Mouse (Mus musculus): Measurements from ENCODE around the gene Gpsm1. TPM values are rescaled to one million over a fixed set of nuclear protein-coding genes. Genes with fewer than 3 reads are reported as not detected.

Gene Gpsm1
- polyA plus RNA-seq, 1 experiment from 2014 or later, result 61.5 TPM

GRCm38 (mm10) chr2:26324917-26325316 is 9.6 kb downstream of the Gpsm1 start:
- Histone ChIP-seq H3K27me3 (no peaks in the 10 kb centered on the region), H3K4me3 (no peak overlapping the region), H3K9ac (no peak overlapping the region), H3K36me3 (peaks cover 78% of the 10 kb centered on the region), H3K27ac (no peak overlapping the region), H3K9me3 (no peaks in the 10 kb centered on the region), H3K4me1 (peaks cover 6% of the 10 kb centered on the region), H3K4me2 (replicated peaks) (no peak overlapping the region)
- no peak for ATAC-seq (ENCODE audit: low FRiP score, low read depth)
- 73% methylated on average over 2 of the region's 2 CpGs for WGBS

DNA sequence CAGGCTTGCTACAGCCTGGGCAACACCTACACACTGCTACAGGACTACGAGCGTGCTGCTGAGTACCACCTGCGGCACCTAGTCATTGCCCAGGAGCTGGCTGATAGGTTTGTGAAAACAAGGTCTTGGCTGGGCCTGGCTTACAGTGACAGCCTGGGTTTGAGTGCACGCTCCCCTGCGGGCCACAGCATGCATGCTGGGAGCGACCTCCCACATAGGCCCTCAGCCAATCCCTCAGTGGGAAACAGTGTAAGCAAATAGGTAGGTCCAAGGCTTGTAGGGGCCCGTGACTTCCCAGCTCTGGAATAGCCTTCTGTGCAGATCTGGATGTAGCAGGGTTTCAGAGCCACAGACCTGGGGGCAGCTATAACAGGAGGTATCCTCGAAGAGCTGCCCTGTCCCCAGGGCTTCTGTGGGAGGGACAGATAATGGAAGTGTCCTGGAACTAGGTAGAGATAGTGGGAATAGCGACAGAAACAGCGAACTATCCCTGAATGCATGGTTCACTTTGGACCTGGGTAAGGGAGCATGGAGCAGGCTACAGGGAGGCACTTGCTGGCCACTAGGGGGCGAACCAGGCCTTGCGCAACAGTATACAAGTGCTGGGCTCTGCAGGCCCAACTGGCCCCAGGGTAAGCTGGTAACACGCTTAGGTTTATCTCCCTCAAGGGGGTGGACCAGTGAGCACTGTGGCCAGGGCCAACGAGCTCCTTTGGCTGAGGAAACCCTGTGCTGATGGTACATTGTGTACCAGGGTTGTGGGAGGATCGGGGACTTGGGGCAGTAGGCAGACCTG is 10.3 kb downstream of the Gpsm1 start:
- H3K27ac ChIP-seq, result no peak overlapping the region
- H3K4me3 ChIP-seq, result no peak overlapping the region
- H3K9ac ChIP-seq, result no peak overlapping the region
- no peaks in the 10 kb centered on the region for H3K4me1 ChIP-seq
- no peak overlapping the region for H3K4me2 ChIP-seq (replicated peaks)
- ATAC-seq (ENCODE audit: low FRiP score, low read depth), result peak; percentile 51; the same call in 1 of the 2 replicates
- no peaks in the 10 kb centered on the region for H3K27me3 ChIP-seq
- H3K9me3 ChIP-seq, result no peaks in the 10 kb centered on the region
- 69% methylated on average over 15 of the region's 15 CpGs for WGBS
- H3K36me3 ChIP-seq, result peaks cover 82% of the 10 kb centered on the region

DNA sequence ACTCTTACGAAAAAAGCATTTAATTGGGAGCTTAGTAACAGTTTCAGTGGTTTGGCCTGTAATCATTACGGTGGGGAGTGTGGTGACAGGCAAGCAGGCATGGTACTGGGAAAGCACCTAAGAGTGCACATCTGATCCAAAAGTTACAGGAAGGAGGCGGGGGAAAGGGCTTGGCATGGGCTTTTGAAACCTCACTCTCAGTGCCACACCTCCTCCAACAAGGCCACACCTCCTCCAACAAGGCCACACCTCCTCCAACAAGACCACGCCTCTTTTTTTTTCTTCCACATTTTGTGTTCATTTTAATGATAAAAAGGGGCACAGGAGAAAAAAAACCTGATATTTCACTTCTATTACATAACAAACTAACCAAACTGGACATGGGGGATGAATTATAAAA is 12.5 kb downstream of the Gpsm1 start:
- Histone ChIP-seq H3K27ac (no peak overlapping the region), H3K36me3 (peaks cover 91% of the 10 kb centered on the region), H3K4me3 (no peak overlapping the region), H3K4me2 (replicated peaks) (no peak overlapping the region), H3K4me1 (no peaks in the 10 kb centered on the region), H3K9ac (no peak overlapping the region), H3K27me3 (no peaks in the 10 kb centered on the region), H3K9me3 (no peaks in the 10 kb centered on the region)
- no peak for ATAC-seq (ENCODE audit: low FRiP score, low read depth)
- WGBS, result 91% methylated on average over 4 of the region's 4 CpGs

GRCm38 (mm10) chr2:26329402-26329801 is 14.1 kb downstream of the Gpsm1 start:
- Histone ChIP-seq H3K36me3 (peaks cover 77% of the 10 kb centered on the region), H3K9ac (no peak overlapping the region), H3K4me1 (no peaks in the 10 kb centered on the region), H3K4me2 (replicated peaks) (no peak overlapping the region), H3K4me3 (no peak overlapping the region), H3K27ac (no peak overlapping the region), H3K27me3 (no peaks in the 10 kb centered on the region), H3K9me3 (no peaks in the 10 kb centered on the region)
- no peak for ATAC-seq (ENCODE audit: low FRiP score, low read depth)
- 74% methylated on average over 8 of the region's 8 CpGs for WGBS

- no peak overlapping the region for H3K4me2 ChIP-seq (replicated peaks)
- H3K4me3 ChIP-seq, result no peak overlapping the region
- H3K4me1 ChIP-seq, result no peaks in the 10 kb centered on the region
- 0 out of 2 replicates have a peak, but pooled peaks have one; percentile 12 for ATAC-seq (ENCODE audit: low FRiP score, low read depth)
- H3K9ac ChIP-seq, result no peak overlapping the region
- peaks cover 71% of the 10 kb centered on the region for H3K36me3 ChIP-seq
- peak overlapping the region; percentile 3; the same call in 1 of the 2 replicates for H3K27ac ChIP-seq
- 97% methylated on average over 4 of the region's 4 CpGs for WGBS
- H3K27me3 ChIP-seq, result no peaks in the 10 kb centered on the region
- H3K9me3 ChIP-seq, result no peaks in the 10 kb centered on the region
These were observed 14.7 kb downstream of the Gpsm1 start for GRCm38 (mm10) chr2:26330056-26330468.

GRCm38 (mm10) chr2:26330702-26331101 is 15.4 kb downstream of the Gpsm1 start:
- peak; percentile 30; the same call in 1 of the 2 replicates for ATAC-seq (ENCODE audit: low FRiP score, low read depth)
- no peaks in the 10 kb centered on the region for H3K27me3 ChIP-seq
- no peaks in the 10 kb centered on the region for H3K4me1 ChIP-seq
- no peak overlapping the region for H3K4me3 ChIP-seq
- no peaks in the 10 kb centered on the region for H3K9me3 ChIP-seq
- H3K36me3 ChIP-seq, result peaks cover 64% of the 10 kb centered on the region
- no peak overlapping the region for H3K4me2 ChIP-seq (replicated peaks)
- 69% methylated on average over 6 of the region's 6 CpGs for WGBS
- H3K9ac ChIP-seq, result no peak overlapping the region
- H3K27ac ChIP-seq, result no peak overlapping the region

GRCm38 (mm10) chr2:26338302-26339203 is 23.2 kb downstream of the Gpsm1 start:
- H3K36me3 ChIP-seq, result peaks cover 51% of the 10 kb centered on the region
- ATAC-seq (ENCODE audit: low FRiP score, low read depth), result no peak

DNA sequence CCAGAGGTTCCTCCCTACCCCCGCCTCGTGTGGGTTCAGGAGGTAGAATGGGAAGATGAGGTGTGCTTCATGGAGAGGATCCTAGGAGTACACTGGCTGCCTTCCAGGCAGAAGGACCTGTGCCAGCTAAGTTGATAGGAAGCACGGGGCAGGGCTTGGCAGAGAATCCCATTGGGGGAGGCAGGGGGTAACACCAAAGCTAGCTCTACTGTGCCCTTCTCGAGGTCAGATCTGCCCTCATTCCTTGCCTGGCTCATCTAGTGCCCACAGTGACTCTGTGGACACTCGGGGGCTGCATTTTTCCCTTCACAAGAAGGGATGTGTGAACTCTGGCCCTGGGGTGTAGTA is 23.9 kb downstream of the Gpsm1 start:
- no peak overlapping the region for H3K4me2 ChIP-seq (replicated peaks)
- H3K27ac ChIP-seq, result no peak overlapping the region
- ATAC-seq (ENCODE audit: low FRiP score, low read depth), result no peak
- no peak overlapping the region for H3K4me3 ChIP-seq
- no peaks in the 10 kb centered on the region for H3K9me3 ChIP-seq
- H3K9ac ChIP-seq, result no peak overlapping the region
- H3K4me1 ChIP-seq, result no peaks in the 10 kb centered on the region
- WGBS, result 92% methylated on average over 5 of the region's 5 CpGs
- H3K27me3 ChIP-seq, result no peaks in the 10 kb centered on the region
- peaks cover 58% of the 10 kb centered on the region for H3K36me3 ChIP-seq

More at GRCm38 (mm10) chr2:26338302-26339203, 23.2 kb downstream of the Gpsm1 start:
- Histone ChIP-seq H3K4me2 (replicated peaks) (no peak overlapping the region), H3K9me3 (no peaks in the 10 kb centered on the region), H3K9ac (no peak overlapping the region), H3K4me3 (no peak overlapping the region), H3K4me1 (no peaks in the 10 kb centered on the region), H3K27ac (no peak overlapping the region), H3K27me3 (no peaks in the 10 kb centered on the region)
- 86% methylated on average over 9 of the region's 13 CpGs for WGBS

DNA sequence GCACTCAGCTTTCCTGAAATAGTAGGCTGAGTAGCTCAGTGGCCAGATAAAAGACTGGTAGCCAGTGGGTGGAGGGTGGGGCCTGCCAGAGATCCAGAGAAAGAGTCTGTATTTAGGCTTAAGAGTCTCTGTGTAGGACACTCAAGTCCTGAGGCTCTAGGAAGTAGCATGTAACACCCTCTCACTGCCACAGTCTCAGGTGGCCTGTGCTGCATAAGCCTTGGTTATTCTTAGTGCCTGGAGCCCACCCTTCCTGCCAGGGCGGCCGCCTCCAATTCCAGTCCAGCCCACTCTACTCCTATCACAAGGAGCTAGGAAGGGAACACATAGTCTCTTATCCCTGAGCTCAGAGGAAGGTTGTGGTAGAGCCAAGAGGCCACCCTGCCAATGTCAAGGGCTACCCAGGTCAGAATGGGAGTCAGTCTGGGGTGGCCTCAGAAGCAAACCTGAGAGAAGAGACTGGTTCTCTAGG is 26.2 kb downstream of the Gpsm1 start:
- ATAC-seq (ENCODE audit: low FRiP score, low read depth), result no peak

GRCm38 (mm10) chr2:26342044-26342443 is 26.7 kb downstream of the Gpsm1 start:
- H3K4me3 ChIP-seq, result no peak overlapping the region
- peaks cover 86% of the 10 kb centered on the region for H3K36me3 ChIP-seq
- no peaks in the 10 kb centered on the region for H3K27me3 ChIP-seq
- WGBS, result 73% methylated on average over 10 of the region's 10 CpGs
- no peak overlapping the region for H3K4me2 ChIP-seq (replicated peaks)
- H3K4me1 ChIP-seq, result no peaks in the 10 kb centered on the region
- peak; percentile 9; the same call in 1 of the 2 replicates for ATAC-seq (ENCODE audit: low FRiP score, low read depth)
- H3K27ac ChIP-seq, result peak overlapping the region; percentile 39; the same call in 1 of the 2 replicates
- H3K9ac ChIP-seq, result no peak overlapping the region
- H3K9me3 ChIP-seq, result no peaks in the 10 kb centered on the region

More for the DNA sequence above, 26.2 kb downstream of the Gpsm1 start:
- Histone ChIP-seq H3K27me3 (no peaks in the 10 kb centered on the region), H3K9ac (no peak overlapping the region), H3K4me2 (replicated peaks) (no peak overlapping the region), H3K4me1 (no peaks in the 10 kb centered on the region), H3K9me3 (no peaks in the 10 kb centered on the region), H3K27ac (no peak overlapping the region; the same call in 1 of the 2 replicates), H3K36me3 (peaks cover 81% of the 10 kb centered on the region), H3K4me3 (no peak overlapping the region)
- WGBS, result 93% methylated on average over 2 of the region's 2 CpGs

GRCm38 (mm10) chr2:26342609-26343490 is 27.5 kb downstream of the Gpsm1 start:
- no peak overlapping the region for H3K9ac ChIP-seq
- WGBS, result 76% methylated on average over 11 of the region's 11 CpGs

More at GRCm38 (mm10) chr2:26342609-26343490, 27.5 kb downstream of the Gpsm1 start:
- Histone ChIP-seq H3K4me2 (replicated peaks) (no peak overlapping the region), H3K4me3 (no peak overlapping the region), H3K27me3 (no peaks in the 10 kb centered on the region), H3K27ac (peak overlapping the region; percentile 39; the same call in 1 of the 2 replicates), H3K4me1 (0 out of 2 replicates have a peak, but pooled peaks cover under 1% of the 10 kb centered on the region), H3K36me3 (peaks cover 94% of the 10 kb centered on the region), H3K9me3 (no peaks in the 10 kb centered on the region)
- ATAC-seq (ENCODE audit: low FRiP score, low read depth), result no peak
